Mouse (Mus musculus): ENCODE results near the gene Eif5a. TPM values are rescaled to one million over a fixed set of nuclear protein-coding genes. Genes with fewer than 3 reads are reported as not detected.

The Eif5a gene
- polyA plus RNA-seq (2012; rRNA removed), result 136 and 230 TPM in 2 replicates

DNA sequence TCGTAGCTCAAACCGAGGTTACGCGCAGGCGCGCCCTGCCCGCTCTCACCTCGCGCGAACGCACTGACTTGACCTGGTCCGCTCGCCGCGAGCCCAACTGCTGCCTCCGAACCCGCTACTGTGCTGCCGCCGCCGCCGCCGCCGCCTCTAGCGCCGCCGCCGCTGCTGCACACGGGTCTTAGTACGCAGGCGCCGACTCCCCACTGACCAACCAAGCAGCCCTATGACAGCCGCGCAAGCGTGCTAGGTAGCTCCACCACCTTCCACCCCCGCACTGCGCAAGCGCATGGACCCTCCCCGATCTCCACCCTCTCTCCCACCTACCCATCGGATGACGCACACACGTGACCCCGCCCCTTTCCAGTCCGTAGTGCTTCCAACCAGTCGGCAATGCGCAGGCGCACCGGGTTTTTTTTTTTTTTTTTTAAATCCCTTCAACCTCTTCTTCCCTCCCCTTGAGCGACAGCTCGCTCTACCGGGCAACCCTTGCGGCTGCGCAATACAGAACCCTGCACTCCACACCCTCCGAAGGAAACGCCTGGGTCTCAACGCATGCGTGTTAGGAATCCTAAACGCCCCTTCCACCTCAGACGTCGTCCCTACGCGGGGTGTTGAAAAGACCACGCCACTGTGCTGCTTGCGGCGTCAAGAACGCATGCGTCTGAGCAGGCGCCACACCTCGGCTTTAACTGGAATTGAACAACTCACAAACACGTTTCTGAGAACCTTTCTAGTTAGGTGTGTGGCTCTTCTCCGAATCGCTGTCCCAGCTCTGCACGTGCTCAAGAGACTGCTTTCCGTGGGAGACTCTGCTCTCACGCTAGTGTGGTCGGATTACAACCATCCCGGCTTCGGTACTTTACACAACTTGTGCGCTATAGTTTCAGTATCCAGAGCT, at the start of gene Eif5a:
Eif5a (minus strand) TSS at position 845 of the 898 bp plus-strand sequence.
- TF ChIP-seq CTCF (IDR thresholded peaks at IDR 0.05; ENCODE audit: extremely low read depth, insufficient read length, insufficient replicate concordance, low read depth, low read length) (peak; percentile 43; the same call in 1 of the 2 replicates), POLR2A (IDR thresholded peaks at IDR 0.05; ENCODE audit: low read depth, low read length) (peak; percentile 63)
- no peaks in the 10 kb centered on the region for H3K27me3 ChIP-seq (ENCODE audit: control insufficient read depth, insufficient read depth, low read length)
- peaks cover 22% of the 10 kb centered on the region for H3K36me3 ChIP-seq (ENCODE audit: control insufficient read depth, insufficient read depth, low read length)
- H3K4me1 ChIP-seq (ENCODE audit: control insufficient read depth, insufficient read depth, insufficient read length, low read length), result peaks cover 6% of the 10 kb centered on the region; the same call in 1 of the 2 replicates
- under 1% methylated on average over 78 of the region's 78 CpGs for WGBS
- peak within 1 kb of the TSS; percentile 93 for H3K27ac ChIP-seq (ENCODE audit: insufficient read depth, low read depth, low read length)
- peak within 1 kb of the TSS; percentile 95 for H3K4me3 ChIP-seq (ENCODE audit: low read depth, low read length)

DNA sequence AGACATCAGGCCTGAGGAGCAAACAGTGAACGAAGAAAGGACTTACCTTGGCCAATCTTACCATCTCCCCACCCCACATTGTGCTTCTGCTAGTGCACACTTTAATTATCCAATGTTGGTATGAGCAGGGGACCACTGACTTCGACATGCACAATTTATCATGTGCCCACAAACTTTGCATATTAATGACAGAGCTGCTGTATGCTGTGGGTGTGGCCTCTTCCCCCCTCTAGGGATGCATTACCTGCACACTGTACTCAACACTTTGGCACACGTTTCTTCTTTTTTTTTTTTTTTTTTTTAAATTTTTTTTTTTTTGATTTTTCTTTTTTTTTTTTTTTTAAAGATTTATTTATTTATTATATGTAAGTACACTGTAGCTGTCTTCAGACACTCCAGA, 49.0 kb upstream of the Eif5a start:
- Histone ChIP-seq H3K27ac (ENCODE audit: insufficient read depth, low read depth, low read length) (peak overlapping the region; percentile 83), H3K36me3 (ENCODE audit: control insufficient read depth, insufficient read depth, low read length) (peaks cover 49% of the 10 kb centered on the region), H3K4me3 (ENCODE audit: low read depth, low read length) (no peak overlapping the region), H3K27me3 (ENCODE audit: control insufficient read depth, insufficient read depth, low read length) (no peaks in the 10 kb centered on the region), H3K4me1 (ENCODE audit: control insufficient read depth, insufficient read depth, insufficient read length, low read length) (peaks cover 13% of the 10 kb centered on the region; the same call in 1 of the 2 replicates)
- 20% methylated on average over 3 of the region's 3 CpGs for WGBS
- TF ChIP-seq CTCF (IDR thresholded peaks at IDR 0.05; ENCODE audit: extremely low read depth, insufficient read length, insufficient replicate concordance, low read depth, low read length) (no peak), POLR2A (IDR thresholded peaks at IDR 0.05; ENCODE audit: low read depth, low read length) (no peak)

DNA sequence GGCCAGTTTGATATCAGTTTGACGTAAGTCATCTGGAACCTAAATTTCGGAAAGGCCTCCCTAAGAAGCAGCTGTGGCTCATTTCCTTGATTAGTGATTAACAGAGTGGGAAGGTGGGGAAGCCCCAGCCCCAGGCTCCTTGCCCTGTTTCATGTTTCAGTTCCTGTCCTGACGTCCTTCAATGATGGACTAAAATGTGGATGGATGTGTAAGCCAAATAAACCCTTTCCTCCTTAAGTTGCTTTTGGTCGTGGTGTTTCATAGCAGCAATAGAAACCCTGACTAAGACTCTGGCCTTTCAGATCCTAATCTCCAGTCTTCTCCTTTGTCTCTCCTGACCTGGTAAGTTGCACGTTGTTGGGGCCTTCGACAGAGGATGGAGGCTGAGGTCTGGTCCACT, 48.5 kb upstream of the Eif5a start:
- TF ChIP-seq POLR2A (IDR thresholded peaks at IDR 0.05; ENCODE audit: low read depth, low read length) (no peak), CTCF (IDR thresholded peaks at IDR 0.05; ENCODE audit: extremely low read depth, insufficient read length, insufficient replicate concordance, low read depth, low read length) (no peak)
- Histone ChIP-seq H3K4me1 (ENCODE audit: control insufficient read depth, insufficient read depth, insufficient read length, low read length) (peaks cover 13% of the 10 kb centered on the region; the same call in 1 of the 2 replicates), H3K36me3 (ENCODE audit: control insufficient read depth, insufficient read depth, low read length) (peaks cover 49% of the 10 kb centered on the region), H3K27ac (ENCODE audit: insufficient read depth, low read depth, low read length) (peak overlapping the region; percentile 83), H3K4me3 (ENCODE audit: low read depth, low read length) (no peak overlapping the region), H3K27me3 (ENCODE audit: control insufficient read depth, insufficient read depth, low read length) (no peaks in the 10 kb centered on the region)
- 23% methylated on average over 6 of the region's 6 CpGs for whole genome bisulfite sequencing

- Histone ChIP-seq H3K4me1 (ENCODE audit: control insufficient read depth, insufficient read depth, insufficient read length, low read length) (peaks cover 14% of the 10 kb centered on the region; the same call in 1 of the 2 replicates), H3K27ac (ENCODE audit: insufficient read depth, low read depth, low read length) (peak overlapping the region; percentile 99), H3K36me3 (ENCODE audit: control insufficient read depth, insufficient read depth, low read length) (peaks cover 38% of the 10 kb centered on the region), H3K4me3 (ENCODE audit: low read depth, low read length) (peak overlapping the region; percentile 51), H3K27me3 (ENCODE audit: control insufficient read depth, insufficient read depth, low read length) (no peaks in the 10 kb centered on the region)
- no peak for TF ChIP-seq CTCF (IDR thresholded peaks at IDR 0.05; ENCODE audit: extremely low read depth, insufficient read length, insufficient replicate concordance, low read depth, low read length)
- TF ChIP-seq POLR2A (IDR thresholded peaks at IDR 0.05; ENCODE audit: low read depth, low read length), result no peak
- 23% methylated on average over 4 of the region's 4 CpGs for WGBS
These were observed 47.0 kb upstream of the Eif5a start for GRCm38 (mm10) chr11:69968793-69969192.

GRCm38 (mm10) chr11:69966860-69967517, 45.2 kb upstream of the Eif5a start:
- H3K27me3 ChIP-seq (ENCODE audit: control insufficient read depth, insufficient read depth, low read length), result no peaks in the 10 kb centered on the region
- peak overlapping the region; percentile 99 for H3K27ac ChIP-seq (ENCODE audit: insufficient read depth, low read depth, low read length)
- peaks cover 20% of the 10 kb centered on the region; the same call in 1 of the 2 replicates for H3K4me1 ChIP-seq (ENCODE audit: control insufficient read depth, insufficient read depth, insufficient read length, low read length)
- H3K36me3 ChIP-seq (ENCODE audit: control insufficient read depth, insufficient read depth, low read length), result peaks cover 31% of the 10 kb centered on the region
- WGBS, result 15% methylated on average over 17 of the region's 17 CpGs
- TF ChIP-seq CTCF (IDR thresholded peaks at IDR 0.05; ENCODE audit: extremely low read depth, insufficient read length, insufficient replicate concordance, low read depth, low read length) (no peak), POLR2A (IDR thresholded peaks at IDR 0.05; ENCODE audit: low read depth, low read length) (no peak)
- H3K4me3 ChIP-seq (ENCODE audit: low read depth, low read length), result peak overlapping the region; percentile 78

- peaks cover 21% of the 10 kb centered on the region; the same call in 1 of the 2 replicates for H3K4me1 ChIP-seq (ENCODE audit: control insufficient read depth, insufficient read depth, insufficient read length, low read length)
- H3K4me3 ChIP-seq (ENCODE audit: low read depth, low read length), result peak overlapping the region; percentile 78
- 2% methylated on average over 59 of the region's 59 CpGs for WGBS
- H3K27me3 ChIP-seq (ENCODE audit: control insufficient read depth, insufficient read depth, low read length), result no peaks in the 10 kb centered on the region
- no peak for TF ChIP-seq CTCF (IDR thresholded peaks at IDR 0.05; ENCODE audit: extremely low read depth, insufficient read length, insufficient replicate concordance, low read depth, low read length)
- 0 out of 2 replicates have a peak, but pooled peaks have one; percentile 7 for TF ChIP-seq POLR2A (IDR thresholded peaks at IDR 0.05; ENCODE audit: low read depth, low read length)
- H3K27ac ChIP-seq (ENCODE audit: insufficient read depth, low read depth, low read length), result peak overlapping the region; percentile 99
- H3K36me3 ChIP-seq (ENCODE audit: control insufficient read depth, insufficient read depth, low read length), result peaks cover 29% of the 10 kb centered on the region
These were observed 44.5 kb upstream of the Eif5a start for GRCm38 (mm10) chr11:69966006-69966859.

Data from small intestine, adult 2 months (tissue).